Mouse (Mus musculus) ES-Bruce4 (cell line): ENCODE measurements around the gene Mdn1.

ENCODE experiments used
- CTCF ChIP-seq: IDR thresholded peaks from one replicate; pipeline ENCODE4 v1.8.1; 2011; ENCODE audit warnings: low read depth, low read length
- POLR2A ChIP-seq: IDR thresholded peaks from one replicate; pipeline ENCODE4 v1.8.1; 2011; ENCODE audit warnings: low read length; ENCODE audit not compliant: insufficient read depth

- TF ChIP-seq CTCF (no peak), POLR2A (no peak)
Measured at GRCm38 (mm10) chr4:32750711-32751110, 93.8 kb downstream of the Mdn1 start.
